Mouse (Mus musculus) left cerebral cortex, postnatal 36 days (tissue): ENCODE results near the gene Tmtc4. TPM values are rescaled to one million over a fixed set of nuclear protein-coding genes. Genes with fewer than 3 reads are reported as not detected.
A peak's percentile ranks its signal among the peaks of the same experiment; 100 is the strongest.

Source experiments
- DNase-seq, 2 experiments: peaks; one replicate each; pipeline ENCODE4 v3.0.0; 2021 to 2022; ENCODE audit warnings: low spot score in 2 of 2, mixed read lengths in 1 of 2
- intact Hi-C: fragments of 180-260 bp; cut with DNase I; formaldehyde crosslinking; loops from one replicate; pipeline ENCODE4 v1.15.1; 2025
- total RNA-seq, 2 experiments: library from RNA; stranded (reverse); gene quantifications; 2 replicates each; pipeline ENCODE4 v1.2.3; 2021

The Tmtc4 gene
- 10 to 100 TPM; 22.2 to 23.6 TPM for total RNA-seq

GRCm38 (mm10) chr14:122983226-122984215 lies at the start of gene Tmtc4:
Tmtc4 (minus strand) TSS chr14:122984035.
- intact Hi-C loops: no loop called here
- DNase-seq: peak; percentile 94 to 95

- intact Hi-C loops: no loop called here
- no peak for DNase-seq
Observed at GRCm38 (mm10) chr14:123032435-123032834, 48.6 kb upstream of the Tmtc4 start.

GRCm38 (mm10) chr14:123027876-123028275 lies 44.0 kb upstream of the Tmtc4 start:
- DNase-seq: no peak
- intact Hi-C loops: no loop called here

DNA sequence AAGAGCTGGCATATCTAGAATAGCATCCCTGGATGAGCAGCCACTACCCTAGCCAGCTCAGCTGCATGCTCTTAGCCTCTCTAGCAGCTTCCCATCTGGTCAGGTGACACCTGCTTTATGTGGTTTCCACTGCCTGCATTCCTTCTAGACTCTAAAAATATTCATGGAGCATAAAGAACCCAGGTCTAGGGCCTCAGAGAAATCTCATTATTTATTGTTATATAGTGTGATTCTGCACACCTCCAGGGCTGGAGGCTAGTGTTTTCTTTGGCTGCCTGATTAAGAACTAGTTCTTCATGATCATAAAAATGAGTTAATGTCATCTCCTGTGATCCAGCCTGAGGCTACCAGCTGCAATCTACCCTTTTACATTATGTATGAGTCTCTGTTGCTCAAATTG lies 39.1 kb upstream of the Tmtc4 start:
- no peak for DNase-seq

GRCm38 (mm10) chr14:123016310-123016709 lies 32.5 kb upstream of the Tmtc4 start:
- intact Hi-C loops: no loop called here
- no peak for DNase-seq

More for the DNA sequence above, 39.1 kb upstream of the Tmtc4 start:
- intact Hi-C loops: no loop called here

DNA sequence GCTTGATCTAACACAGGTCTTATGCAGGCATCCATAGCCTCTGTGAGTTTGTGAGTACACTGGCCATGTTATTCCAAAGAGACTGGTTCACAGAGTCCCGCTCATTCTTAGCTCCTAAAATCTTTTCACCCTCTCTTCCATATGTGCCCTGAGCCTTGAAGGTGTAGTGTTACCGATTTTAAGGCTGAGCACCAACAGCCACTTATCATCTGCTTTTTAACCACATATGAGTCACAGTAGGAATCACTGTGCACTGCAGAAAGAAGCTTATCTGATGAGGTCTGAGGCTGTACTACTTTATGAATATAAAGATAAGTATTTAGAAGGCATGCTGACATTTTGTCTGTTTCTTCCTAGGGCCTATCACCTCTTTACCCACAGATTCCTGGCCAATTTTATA lies 31.9 kb upstream of the Tmtc4 start:
- no peak for DNase-seq
- intact Hi-C loops: no loop called here

DNA sequence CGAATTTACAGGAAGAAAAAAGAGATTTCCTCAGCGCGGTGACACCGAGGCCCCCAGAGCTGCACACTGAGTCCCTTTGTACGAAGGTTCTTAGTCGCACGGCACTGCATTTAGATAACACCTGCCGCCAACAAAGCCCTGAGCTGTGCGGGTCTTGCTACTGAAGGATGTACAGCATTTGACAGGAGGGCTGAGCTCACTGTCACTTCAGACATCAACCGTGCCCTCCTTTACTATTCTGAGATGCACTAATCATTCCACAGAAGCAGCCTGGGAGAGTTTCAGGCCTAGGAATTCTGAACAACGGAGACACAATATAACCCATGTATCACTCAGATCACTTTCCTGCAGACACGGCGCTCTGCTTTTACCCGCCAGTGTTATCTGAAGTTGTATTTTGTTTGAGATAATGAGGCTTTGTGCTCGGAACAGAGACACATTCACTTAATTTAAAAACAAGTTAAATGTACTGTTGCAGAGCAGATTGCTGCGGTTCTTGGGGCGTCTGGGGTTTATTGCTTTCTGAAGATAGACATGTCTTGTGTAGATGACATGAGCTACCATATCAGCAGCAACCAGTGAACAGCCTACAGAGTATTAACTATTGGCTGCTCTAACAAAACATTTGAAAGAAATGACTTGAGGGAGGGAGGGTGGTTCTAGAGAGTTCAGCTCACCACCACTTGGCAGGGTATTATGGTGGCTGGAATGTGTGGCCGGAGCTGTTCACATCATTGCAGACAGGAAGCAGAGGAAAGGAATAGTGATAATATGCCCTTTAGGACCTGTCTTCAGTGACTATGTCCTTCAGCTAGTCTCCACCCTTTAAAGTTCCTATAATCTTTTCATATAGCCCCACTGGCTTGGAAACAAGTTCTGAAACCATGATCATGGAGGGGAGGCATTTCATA lies 25.5 kb upstream of the Tmtc4 start:
- no peak for DNase-seq
- intact Hi-C loops: no loop called here

- DNase-seq: no peak
- intact Hi-C loops: no loop called here
Observed at GRCm38 (mm10) chr14:123008672-123009071, 24.8 kb upstream of the Tmtc4 start.

- intact Hi-C loops: no loop called here
- no peak for DNase-seq
Observed at GRCm38 (mm10) chr14:123003715-123004114, 19.9 kb upstream of the Tmtc4 start.

- intact Hi-C loops: no loop called here
- DNase-seq: no peak
Observed at GRCm38 (mm10) chr14:123001391-123001790, 17.6 kb upstream of the Tmtc4 start.

DNA sequence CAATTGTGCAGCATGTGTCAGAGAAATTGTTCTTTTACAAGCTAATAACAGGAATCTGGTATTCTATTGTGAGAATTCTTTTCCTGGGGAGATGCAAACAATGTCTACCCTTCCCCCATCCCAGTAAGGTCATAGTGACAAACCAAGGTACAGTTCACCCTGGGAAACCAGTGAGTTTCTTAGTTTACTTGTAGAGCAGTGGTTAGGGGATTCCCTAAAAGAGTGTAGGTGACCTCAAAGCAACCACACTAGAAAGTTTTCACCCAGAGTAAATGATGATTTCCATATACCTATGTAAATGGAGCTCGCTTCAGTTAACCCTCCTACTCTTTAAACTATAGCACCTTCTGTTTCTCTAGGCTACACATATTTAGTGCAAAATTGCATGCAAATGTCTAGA lies 13.6 kb upstream of the Tmtc4 start:
- intact Hi-C loops: no loop called here
- DNase-seq: no peak

GRCm38 (mm10) chr14:122993935-122994334 lies 10.1 kb upstream of the Tmtc4 start:
- intact Hi-C loops: no loop called here
- DNase-seq: no peak

DNA sequence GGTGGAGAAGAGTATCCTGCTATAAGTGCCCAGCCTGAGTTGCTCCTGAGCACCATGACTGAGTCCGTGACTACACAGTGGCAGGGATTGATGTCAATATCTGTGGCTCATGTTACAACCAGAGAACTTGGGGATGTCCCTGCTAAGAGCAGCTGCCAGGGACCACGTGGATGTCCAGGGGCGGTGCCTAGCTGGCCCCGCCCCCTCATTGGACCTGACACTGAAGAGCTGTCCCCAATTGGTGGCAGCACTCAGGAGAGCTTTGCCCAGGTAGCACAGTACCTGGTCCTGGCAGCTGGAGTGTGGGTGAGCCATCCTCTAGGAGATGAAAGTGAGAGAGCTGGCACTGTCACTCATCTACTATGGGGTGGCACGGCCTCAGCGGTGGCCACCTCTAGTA lies 9.1 kb upstream of the Tmtc4 start:
- intact Hi-C loops: no loop called here
- DNase-seq: no peak

GRCm38 (mm10) chr14:122990521-122991052 lies 6.8 kb upstream of the Tmtc4 start:
- intact Hi-C loops: no loop called here
- no peak for DNase-seq

- intact Hi-C loops: no loop called here
- no peak for DNase-seq
Observed at GRCm38 (mm10) chr14:122986404-122986803, 2.6 kb upstream of the Tmtc4 start.

DNA sequence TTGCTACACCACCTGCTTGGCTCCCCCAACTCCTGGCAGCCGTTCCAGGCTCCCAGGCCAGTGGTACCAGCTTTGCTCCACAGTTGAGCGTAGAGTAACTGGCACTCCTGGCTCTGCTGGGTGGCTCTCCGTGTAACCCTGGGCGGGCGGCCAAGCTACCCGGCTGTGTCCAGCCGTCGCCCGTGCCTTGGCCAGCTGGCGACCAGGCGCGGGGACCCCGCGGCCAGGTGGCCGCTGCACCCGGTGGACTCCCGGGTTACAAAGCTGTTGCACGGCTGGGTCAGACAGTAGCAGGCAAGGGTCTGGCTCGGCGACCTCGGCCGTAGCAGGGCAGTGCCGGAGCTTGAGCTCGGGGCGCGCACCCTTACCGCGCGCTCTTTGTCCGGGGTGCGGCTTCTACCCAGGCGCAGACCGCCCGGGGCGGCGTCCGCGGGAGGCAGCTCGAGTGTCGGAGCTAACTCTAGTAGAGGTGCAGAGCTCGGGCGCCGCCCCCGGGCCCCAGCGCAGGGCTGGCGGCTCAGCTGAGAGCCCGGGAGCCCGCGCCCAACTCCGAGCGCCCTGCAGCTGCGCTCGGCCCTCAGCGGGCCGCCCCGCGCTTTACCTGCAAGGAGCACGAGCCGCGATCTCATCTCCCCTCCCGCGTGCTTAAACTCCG lies 1.1 kb downstream of the Tmtc4 start:
- intact Hi-C loops: no loop called here
- peak; percentile 53 to 69 for DNase-seq

GRCm38 (mm10) chr14:122981831-122982485 lies 1.9 kb downstream of the Tmtc4 start:
- intact Hi-C loops: no loop called here

DNA sequence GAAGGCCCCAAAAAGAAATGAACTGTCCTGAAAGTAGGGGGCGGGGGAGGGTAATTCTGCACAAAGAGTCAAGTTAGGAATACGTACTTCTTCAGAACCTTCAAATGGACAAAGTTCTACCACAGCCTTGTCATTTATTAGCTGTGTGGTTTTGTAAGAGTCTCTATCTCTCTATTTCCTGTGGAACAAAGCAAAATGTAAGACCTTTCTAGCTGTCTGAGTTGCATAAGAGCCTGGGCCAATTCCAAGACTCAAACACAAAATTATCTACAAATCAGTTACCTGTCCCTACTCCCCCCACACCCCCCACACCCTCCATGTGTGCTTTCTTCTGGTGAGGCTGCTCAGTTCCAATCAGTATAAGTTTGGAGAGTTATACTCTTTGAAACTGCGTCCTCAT lies 5.0 kb downstream of the Tmtc4 start:
- DNase-seq: no peak
- intact Hi-C loops: no loop called here

More at GRCm38 (mm10) chr14:122981831-122982485, 1.9 kb downstream of the Tmtc4 start:
- no peak for DNase-seq

DNA sequence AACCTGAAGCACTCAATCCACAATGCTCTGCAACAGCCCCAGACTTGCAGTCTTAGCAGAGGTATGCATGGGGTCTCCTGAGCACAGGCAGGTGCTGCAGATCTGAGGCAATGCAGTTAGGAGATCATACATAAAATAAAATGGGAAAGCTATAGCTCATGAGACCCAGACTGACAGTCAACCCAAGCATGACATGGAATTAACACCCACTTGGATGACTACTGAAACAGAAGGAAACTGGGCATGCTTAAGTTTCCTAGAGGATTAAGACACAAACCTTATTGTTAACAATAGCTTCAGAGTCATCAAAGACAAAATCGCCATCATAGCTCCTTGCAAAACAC lies 6.1 kb downstream of the Tmtc4 start:
- intact Hi-C loops: no loop called here
- DNase-seq: no peak
